Mouse (Mus musculus) E14TG2a.4 (cell line): ENCODE results near the gene Rsph4a.

Source experiments
- CTCF ChIP-seq: conservative IDR thresholded peaks from 2 replicates; pipeline ENCODE4 v1.5.1; 2014; ENCODE audit warnings: low read length
- POU5F1 ChIP-seq: IDR thresholded peaks from 2 replicates; pipeline ENCODE4 v1.6.1; 2014; ENCODE audit warnings: low read length, borderline replicate concordance

DNA sequence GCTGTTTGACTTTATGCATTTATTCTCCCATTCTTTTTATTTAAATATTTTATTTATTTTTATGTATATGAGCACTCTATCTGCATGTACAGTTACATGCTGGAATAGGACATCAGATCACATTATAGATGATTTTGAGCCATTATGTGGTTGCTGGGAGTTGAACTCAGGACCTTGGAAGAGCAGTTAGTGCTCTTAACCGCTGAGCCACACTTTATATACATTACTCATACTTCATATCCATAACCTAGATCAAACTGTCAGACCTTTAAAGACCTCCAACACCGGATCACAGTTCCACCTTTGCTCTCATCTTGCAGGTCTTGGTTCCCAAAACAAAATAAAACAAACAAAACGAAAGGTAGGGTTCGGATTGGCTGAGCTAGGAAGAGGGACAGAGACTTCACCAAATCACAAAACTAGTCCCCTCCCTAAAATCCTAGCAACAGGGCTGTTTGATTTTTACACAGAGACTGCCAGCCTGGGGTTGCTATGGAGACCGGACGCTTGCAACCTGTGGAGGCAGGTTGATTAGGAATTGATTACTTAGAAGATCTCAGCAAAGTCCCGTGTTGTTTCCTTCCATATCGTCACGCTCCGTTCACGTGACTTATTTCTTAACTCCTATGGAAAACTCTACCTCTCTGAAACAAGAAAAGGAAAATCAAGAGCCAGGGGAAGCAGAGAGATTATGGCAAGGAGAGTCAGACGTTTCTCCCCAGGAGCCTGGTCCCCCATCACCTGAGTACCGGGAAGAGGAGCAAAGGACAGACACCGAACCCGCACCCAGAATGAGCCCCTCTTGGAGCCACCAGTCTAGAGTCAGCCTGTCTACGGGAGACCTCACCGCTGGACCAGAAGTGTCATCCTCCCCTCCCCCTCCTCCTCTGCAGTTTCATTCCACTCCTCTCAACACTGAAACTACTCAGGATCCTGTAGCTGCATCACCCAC, at the start of gene Rsph4a:
- no peak for TF ChIP-seq CTCF
- no peak for TF ChIP-seq POU5F1
